Mouse (Mus musculus) layer of hippocampus, adult 8-10 months (tissue): ENCODE measurements around the gene Adprh. TPM values are rescaled to one million over a fixed set of nuclear protein-coding genes. Genes with fewer than 3 reads are reported as not detected.
"Not testable (repeated sequence)": the region's sequence is repeated elsewhere in the genome, so short reads cannot be mapped to it uniquely, and the experiment has no call there.

Source experiments
- DNase-seq, 2 experiments: peaks; one replicate each; pipeline ENCODE4 v3.0.0; 2022; ENCODE audit warnings: low spot score in 2 of 2
- total RNA-seq, 4 experiments: library from RNA; stranded (reverse); gene quantifications; 2 replicates each; pipeline ENCODE4 v1.2.4; 2022

The Adprh gene
- total RNA-seq, 4 experiments from 2014 or later = 53.7 to 56.9 (median 55.4) TPM

- no peak for DNase-seq
These were observed 14.8 kb upstream of the Adprh start for GRCm38 (mm10) chr16:38467091-38467916.

DNA sequence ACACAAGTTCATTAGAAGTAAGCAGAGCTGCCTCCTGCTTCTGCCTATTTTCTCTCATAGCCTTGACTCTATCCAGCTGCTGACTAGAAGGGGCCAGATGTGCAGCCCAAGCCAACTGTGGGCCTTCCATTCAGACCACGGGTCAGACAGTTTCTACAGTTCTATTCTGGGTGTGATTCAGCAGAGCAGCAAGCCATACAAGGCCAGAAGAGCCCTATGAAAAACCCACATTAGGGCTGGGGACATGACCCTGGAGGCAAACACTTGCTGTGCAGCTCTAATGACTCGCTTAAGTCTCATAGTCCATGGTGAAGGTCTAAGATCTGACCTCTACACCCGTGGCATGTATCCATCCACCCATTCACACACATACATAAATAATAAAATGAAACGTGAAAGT, 13.6 kb upstream of the Adprh start:
- no peak for DNase-seq

DNA sequence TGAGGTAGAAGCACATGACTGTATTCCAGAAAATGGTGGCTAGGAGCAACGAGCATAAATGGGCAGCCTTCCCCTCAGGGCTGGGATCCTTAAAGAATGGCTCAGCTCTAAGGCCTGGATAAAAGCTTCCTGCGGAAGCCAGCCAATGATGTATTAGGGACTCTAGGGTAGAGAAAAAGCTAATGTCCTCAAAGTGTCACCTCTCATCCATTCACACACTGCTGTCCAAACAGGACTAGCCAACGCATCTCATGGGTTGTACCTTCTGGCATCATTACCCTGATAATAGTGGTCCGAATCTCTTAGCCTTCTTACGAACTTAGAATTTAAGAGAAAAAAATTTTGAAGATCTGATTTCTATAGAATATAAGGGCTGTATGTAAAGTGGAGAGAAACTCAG, 10.8 kb upstream of the Adprh start:
- DNase-seq = no peak

DNA sequence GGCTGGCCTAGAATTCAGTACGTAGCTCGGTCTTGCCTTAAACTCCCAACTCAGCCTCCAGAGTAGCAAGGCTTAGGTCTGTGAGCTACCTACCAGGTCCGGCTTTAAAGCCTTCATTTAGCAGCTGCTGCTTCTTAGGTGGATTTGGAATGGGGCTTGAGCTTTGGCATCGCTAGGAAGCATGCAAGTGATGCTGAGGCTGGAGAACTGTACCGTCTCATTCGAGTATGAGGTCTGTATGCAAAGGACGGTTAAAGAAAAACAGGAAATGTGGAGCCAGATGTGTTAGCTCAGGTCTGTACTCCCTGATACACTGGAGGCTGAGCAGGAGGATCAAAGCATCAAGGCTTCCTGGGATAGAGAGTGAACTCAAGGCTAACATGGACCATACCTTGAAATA, 9.7 kb upstream of the Adprh start:
- DNase-seq = no peak

GRCm38 (mm10) chr16:38461749-38462148, 9.2 kb upstream of the Adprh start:
- no peak for DNase-seq

DNA sequence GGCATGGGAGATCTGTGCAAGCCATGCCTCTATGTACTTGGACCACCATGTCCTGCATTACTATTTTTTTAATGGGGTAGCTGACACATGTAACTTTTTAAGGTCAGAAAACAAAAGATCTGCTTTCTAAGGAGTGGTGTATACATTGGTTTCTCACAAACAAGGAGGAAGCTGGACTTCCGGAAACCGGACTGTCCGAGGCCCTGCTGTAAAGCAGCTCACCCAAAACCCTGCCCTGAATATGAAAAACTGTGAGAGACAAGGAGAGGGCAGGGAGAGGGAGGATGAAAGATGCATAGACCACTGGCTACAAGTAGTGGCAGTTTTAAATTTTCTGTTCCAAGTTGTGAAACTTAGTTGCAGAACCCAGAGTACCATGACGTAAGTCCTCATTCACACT, 7.5 kb upstream of the Adprh start:
- DNase-seq = no peak

- no peak for DNase-seq
These were observed 6.2 kb upstream of the Adprh start for GRCm38 (mm10) chr16:38458600-38459280.

DNA sequence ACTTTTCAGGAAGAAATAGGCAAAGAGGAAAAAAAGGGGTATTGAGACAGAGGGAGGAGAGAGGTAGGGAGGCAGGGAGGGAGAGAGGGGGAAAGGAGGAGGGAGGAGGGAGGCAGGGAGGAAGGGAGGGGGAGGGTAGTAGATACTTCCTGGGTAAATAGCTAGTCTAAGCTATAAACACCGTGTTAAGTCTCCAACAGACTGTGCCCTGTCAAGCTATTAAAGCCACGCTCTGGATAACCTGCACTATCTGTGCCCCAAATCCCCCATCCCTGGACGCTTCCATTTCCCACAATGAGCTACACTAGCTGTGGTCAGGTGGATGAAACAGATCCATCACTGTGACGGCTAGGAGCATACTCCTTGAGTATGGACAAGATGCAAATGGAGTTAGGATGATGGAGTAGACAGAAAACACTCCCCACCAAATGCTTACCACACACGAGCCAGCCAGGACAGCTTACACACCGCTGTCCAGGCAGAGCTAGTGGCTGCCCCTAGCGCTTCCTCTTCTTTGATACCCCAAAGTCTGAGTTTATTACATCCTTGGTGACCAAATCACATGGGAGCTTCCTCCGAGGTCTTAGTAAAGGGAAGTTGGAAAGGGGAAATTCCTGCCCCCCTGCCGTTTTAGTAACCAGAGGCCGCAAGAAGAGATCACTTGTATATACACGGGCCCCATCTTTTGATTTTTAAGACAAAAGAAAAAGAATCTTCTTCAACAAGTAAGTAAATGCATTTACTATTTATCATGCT, 4.5 kb upstream of the Adprh start:
- no peak for DNase-seq

DNA sequence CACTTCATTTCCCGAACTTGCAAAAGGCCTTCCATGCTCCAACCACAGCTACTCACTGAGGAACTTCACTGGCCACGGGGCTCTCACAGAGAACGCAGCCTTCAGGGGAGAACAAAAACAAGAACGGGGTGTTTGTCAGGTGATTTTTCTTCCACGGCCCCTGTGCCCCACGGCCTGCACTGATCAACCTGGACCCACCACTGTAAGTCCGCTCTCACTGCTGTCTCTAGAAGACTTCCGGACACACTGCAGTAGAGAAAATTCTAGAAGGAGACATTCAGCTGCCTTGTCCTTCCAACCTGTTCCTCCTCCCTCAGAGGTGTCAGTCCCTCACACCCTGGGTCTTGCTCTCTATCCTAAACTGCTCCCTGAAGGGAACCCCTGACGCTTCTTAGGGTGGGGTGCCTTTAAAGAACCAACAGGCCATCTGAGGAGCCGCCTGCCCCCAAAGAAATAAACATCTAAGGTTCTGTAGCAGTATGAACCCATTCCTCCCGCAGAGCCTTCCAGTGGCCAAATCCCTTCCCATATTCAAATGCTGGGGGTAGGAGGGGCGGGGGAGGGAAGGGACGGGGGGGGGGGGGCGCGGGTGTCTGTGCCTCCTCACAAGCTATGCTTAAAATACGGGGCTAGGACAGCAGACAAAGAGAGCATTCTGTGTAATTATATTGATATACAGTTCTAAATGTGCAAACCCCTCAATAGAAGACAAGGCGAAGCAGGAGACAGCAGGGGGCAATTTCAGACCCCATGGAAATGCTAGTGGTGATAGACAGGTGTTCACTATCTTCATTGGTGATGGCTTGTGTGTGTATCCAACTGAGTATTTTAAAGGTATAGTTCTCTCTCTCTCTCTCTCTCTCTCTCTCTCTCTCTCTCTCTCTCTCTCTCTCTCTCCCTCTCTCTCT, 3.3 kb upstream of the Adprh start, which contains the start of gene Cd80:
Cd80 (plus strand) TSS at position 51 of the 908 bp plus-strand sequence.
- no peak for DNase-seq

DNA sequence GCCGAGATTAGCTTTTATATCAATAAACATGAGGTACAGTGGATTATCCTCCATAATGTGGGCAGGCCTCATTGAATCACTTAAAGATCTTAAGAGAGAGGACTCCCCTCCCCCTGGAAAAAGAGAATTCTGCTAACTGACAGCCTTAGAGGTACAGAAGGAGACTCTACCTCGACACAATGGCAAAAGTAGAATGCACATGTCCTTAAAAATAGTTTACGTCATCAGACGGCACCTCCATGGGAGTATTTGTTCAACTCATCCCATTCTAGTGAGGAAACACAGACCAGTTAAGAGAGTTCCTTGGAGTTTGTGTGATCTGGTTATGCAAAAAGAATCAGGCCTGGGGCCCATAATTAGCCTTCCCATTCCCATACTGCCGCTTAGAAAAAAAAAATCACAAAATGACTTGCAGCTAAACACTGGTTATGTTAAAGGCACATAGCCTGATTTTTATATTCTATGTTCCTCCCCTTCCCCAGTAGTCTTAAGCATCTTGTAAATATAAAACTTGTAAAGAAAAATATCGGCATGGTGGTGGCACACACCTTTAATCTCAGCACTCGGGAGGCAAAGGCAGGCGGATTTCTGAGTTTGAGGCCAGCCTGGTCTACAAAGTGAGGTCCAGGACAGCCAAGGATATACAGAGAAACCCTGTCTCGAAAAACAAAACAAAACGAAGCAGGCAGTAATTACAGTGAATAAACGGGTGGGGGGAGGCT, 2.2 kb upstream of the Adprh start:
- no peak for DNase-seq

DNA sequence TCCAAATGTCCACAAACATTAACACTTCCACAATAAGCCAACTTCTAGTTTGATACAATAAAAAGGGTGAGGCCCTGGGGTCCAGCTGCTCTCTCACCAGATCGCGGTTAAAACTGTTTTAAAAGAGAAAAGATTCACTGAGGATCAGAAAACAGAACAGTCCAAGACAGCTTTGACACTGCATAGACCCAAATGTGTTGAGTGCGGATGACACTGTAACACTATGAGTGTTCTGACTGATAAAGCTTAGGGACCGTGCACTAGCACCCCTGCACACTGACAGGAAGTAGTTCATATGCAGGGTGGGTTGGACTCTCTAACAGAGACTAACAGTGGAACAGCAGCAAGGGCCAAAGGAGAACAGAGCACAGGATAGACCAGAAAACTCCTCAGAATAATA, 1.4 kb upstream of the Adprh start:
- DNase-seq = no peak

DNA sequence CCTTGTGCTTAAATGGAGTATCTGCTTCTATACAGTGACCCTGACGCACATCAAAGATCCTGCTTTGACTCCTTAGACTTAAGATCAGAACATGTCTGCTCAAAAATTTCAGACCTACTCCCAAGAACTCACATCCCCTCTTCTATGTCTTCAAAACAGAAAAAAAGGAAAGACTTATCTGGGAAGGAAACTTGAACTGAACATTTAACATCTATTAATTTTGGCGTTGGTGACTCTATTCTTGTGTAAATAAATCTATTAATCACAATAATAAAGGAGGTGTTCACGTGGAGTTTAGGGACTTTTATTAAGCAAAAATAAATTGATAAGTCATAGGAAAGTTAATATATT, 675 bp upstream of the Adprh start:
- no peak for DNase-seq

DNA sequence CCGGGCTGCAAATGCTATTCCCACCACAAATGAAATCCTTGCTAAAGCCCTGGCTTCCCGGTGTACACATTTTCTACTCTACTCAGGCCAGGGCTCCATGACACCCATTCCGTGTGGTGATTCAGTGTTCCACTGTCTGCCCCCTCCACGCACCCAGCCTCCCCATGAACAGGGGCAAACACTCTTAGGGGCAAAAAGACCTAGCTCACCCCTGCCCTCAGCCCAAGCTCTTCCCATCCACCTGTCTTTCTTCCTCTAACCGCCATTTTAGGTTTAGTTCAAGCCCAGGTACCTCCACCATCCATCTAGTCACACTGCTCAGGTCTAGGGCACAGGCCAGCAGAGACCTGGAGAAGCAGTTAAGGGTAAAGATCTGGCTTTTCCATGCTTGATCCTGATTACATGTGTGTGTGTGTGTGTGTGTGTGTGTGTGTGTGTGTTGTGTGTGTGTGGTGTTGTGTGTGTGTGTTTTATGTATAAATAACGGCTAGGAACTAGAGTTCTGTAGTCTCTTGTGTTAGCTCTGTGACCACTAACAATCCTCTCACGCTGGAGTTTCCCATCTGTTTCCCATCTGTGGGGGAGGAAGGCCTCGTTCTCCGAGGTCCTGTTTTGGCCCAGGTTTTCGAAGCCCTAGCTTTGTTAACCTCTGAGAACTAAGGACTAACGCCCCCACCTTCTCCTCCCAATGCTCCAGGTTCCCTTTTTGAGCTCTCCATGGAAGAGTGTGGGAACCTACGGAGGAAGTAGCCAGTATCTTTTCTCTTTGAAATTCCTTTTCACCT, 890 bp downstream of the Adprh start:
- DNase-seq = no peak

DNA sequence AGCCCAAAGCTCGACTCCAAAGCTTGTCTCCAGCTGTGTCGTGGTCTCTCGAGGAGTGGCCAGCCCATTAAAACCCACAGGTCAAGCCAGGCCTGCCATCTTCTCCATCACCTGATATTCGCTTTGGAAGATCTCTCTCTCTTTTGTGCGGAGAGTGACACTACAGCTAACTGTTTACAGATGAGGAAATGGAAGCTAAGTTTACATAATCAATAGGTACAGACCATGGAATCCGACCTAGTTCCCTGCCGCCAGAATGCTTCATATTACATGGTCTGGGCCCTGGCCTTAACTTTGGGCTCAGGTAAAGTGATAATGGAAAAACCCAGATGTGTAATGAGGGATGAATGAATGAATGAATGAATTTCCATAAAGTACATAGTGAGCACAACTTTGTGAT, 1.8 kb downstream of the Adprh start:
- DNase-seq = no peak

DNA sequence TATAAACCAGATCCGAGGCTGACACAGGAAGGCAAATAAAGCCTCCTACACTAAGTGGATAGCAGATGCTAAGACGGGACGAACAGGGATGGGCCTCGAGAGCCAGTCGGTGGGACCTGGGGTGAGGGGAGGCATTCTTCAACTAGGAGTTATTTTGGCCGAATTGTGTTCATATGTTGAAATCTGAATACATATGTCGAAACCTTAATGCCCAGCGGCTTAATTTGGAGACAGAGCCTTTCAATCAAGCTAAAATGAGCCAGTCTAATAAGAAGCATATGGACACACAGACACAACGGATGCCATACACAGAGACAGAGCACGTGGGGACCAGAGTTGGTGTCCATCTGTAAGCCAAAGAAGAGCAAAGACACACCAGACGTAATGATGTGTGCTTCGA, 4.0 kb downstream of the Adprh start:
- no peak for DNase-seq

DNA sequence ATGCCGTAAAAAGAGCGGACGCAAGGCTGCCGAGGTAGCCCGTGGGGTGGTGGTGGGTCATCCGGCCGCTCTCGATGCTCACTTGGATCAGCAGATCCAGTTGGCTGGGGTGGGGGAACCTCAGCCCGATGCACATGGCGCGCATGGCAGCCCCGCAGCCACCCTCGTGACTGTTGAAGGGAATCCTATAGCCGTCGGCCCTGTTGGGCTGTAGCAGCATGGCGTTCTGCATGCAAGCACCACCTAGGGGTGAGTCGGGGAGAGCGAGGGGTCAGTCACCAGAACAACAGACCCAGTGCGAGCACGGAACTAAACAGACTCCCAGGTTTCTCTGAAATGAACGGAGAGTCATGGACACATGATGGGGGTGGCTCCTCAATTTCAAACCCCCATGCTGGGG, 5.1 kb downstream of the Adprh start:
- DNase-seq = no peak

GRCm38 (mm10) chr16:38446141-38446540, 6.4 kb downstream of the Adprh start:
- DNase-seq = not testable (repeated sequence)

- no peak for DNase-seq
These were observed 6.9 kb downstream of the Adprh start for GRCm38 (mm10) chr16:38445576-38445975.

DNA sequence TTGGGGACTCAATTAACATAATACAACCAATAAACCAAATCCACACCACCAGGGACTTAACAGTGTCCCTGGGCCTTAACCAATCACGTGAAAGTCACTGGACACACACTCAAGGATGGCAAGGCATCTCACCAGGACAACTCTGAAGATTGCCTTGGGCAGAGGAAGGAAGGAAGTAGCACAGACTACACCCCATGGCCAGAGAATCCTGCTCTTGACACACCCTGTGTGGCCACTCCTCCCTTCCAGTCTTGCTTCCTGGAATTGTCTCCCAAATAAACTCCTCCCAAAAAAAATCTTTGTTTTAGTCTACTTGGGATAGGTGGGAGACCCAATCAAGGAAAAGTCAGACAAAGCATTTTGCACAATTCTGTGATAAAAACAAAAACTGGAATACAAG, 7.5 kb downstream of the Adprh start:
- DNase-seq = no peak
